Mouse (Mus musculus) small intestine, adult 2 months (tissue): ENCODE measurements around the gene Acap2.

Experiments used
- CTCF ChIP-seq: fragments of 200-500 bp; IDR thresholded peaks from 2 replicates; pipeline ENCODE4 v1.5.1; 2012; ENCODE audit warnings: low read depth, mild to moderate bottlenecking, control low read depth, inconsistent platforms, low read length, moderate library complexity, mixed read lengths; ENCODE audit not compliant: insufficient replicate concordance, insufficient read length; ENCODE audit errors: extremely low read depth
- POLR2A ChIP-seq: fragments of 200-500 bp; IDR thresholded peaks from 2 replicates; pipeline ENCODE4 v1.6.1; 2012; ENCODE audit warnings: low read depth, mild to moderate bottlenecking, control low read depth, inconsistent platforms, low read length, moderate library complexity

- TF ChIP-seq CTCF (no peak), POLR2A (no peak)
Observed at GRCm38 (mm10) chr16:31167017-31167887, 33.8 kb downstream of the Acap2 start.
